Mouse (Mus musculus): Measurements from ENCODE around the gene Sept1. TPM values are rescaled to one million over a fixed set of nuclear protein-coding genes. Genes with fewer than 3 reads are reported as not detected.

The Sept1 gene
- polyA plus RNA-seq, 1 experiment: 3.2 TPM

DNA sequence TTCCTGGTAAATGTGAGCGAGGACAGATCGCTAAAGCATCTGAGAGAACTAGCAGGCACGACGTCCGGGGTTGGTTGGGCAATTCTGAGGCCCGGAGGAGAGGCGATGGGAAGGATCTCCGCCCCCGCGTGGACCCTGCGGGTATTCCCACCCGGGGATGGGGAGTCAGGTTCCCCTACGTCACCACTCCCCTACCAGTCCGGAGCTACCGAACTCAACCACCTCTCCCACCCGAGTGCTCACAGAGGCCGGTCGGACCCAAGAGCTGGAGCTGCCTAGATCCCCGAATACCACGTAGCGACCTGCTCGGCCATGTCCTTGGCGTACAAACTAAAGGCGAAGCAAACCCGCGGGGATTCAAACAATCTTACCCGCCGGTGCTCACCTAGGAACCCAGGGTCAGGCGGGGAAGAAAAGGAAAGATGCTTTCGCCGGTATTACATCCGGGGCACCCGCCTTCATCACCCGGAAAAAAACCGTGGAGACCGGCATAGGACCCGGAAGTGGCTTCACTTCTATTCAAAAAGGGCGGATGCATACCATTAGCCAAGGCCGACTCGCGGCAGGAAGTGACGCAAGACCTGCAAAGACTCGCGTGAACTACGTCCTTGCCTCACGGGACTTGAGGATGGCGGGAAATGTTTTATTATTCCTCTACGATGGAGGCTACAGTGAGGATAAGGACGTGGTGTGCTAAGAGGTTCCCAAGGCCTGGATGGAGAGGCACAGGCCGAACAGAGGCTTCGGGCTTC lies 37.2 kb downstream of the Sept1 start, which contains the start of gene Cd2bp2:
Gene Cd2bp2, minus strand, starts transcription at position 507 of the 752 bp plus-strand sequence.
- Histone ChIP-seq H3K36me3 (ENCODE audit: control insufficient read depth, insufficient read depth, low read length) (peaks cover 4% of the 10 kb centered on the region; the same call in 1 of the 2 replicates), H3K4me3 (ENCODE audit: control insufficient read depth, low read depth, low read length) (peak within 1 kb of the TSS; percentile 96), H3K4me1 (ENCODE audit: control insufficient read depth, insufficient read depth, low read length) (peaks cover 10% of the 10 kb centered on the region), H3K27ac (ENCODE audit: control insufficient read depth, insufficient read depth, low read depth, low read length) (peak within 1 kb of the TSS; percentile 95), H3K27me3 (ENCODE audit: control insufficient read depth, insufficient read depth, low read length) (no peaks in the 10 kb centered on the region)
- peak; percentile 12; the same call in 1 of the 2 replicates for TF ChIP-seq CTCF (IDR thresholded peaks at IDR 0.05; ENCODE audit: control insufficient read depth, insufficient read depth, insufficient replicate concordance, low read depth, low read length)
- peak; percentile 53; the same call in 1 of the 2 replicates for TF ChIP-seq POLR2A (IDR thresholded peaks at IDR 0.05; ENCODE audit: control insufficient read depth, low read depth, low read length)

DNA sequence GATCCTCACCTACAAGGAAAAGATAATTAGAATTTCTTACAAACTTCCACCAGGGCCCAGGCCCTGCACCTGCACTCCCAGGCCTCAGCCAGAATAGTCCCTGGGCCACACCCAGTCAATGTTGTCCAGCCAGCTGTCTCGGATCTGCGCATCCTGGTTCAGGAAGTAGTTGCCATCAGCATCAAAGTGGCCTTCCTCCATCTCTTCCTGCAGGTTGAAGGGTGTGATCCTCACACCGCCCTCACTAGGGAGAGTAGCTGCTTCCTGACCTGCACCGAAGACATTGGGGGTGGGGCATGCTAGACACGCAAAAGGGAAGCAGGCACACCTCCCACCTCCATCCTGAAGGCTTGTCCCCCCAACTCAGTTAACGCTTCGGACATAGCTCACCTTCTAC lies 38.3 kb downstream of the Sept1 start:
- Histone ChIP-seq H3K27ac (ENCODE audit: control insufficient read depth, insufficient read depth, low read depth, low read length) (no peak overlapping the region), H3K4me3 (ENCODE audit: control insufficient read depth, low read depth, low read length) (peak overlapping the region; percentile 0), H3K27me3 (ENCODE audit: control insufficient read depth, insufficient read depth, low read length) (no peaks in the 10 kb centered on the region), H3K4me1 (ENCODE audit: control insufficient read depth, insufficient read depth, low read length) (peaks cover 10% of the 10 kb centered on the region), H3K36me3 (ENCODE audit: control insufficient read depth, insufficient read depth, low read length) (peaks cover 4% of the 10 kb centered on the region; the same call in 1 of the 2 replicates)
- TF ChIP-seq POLR2A (IDR thresholded peaks at IDR 0.05; ENCODE audit: control insufficient read depth, low read depth, low read length) (no peak), CTCF (IDR thresholded peaks at IDR 0.05; ENCODE audit: control insufficient read depth, insufficient read depth, insufficient replicate concordance, low read depth, low read length) (no peak)

DNA sequence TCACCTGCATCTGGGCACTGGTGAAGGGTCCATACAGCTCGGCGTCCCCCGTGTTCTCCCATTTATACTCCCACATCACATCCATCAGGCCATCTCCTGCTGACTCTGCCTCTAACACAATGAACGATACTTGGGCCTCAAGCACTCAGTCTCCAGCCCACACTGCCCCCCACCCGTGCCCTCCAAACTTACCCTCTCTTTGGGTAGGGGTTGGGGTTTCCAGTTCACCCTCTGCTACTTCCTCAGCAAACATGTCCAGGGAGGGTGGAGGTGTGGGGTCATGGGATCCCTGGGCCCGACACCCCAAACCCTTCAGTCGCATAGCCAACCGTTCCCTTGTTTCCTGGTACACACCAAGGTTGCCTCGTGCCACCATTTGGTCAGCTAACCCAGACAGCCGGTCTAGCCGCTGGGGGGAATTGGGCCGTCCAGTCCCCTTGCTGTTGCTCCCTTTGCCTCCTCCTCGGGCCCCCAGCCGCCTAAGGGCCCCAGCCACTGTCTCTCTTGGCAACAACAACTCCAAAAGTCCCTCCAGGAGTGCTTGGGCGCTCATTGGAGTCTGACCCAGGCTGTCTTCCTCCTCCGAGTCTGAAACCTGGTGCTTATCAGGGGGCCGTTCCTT lies 38.8 kb downstream of the Sept1 start:
- Histone ChIP-seq H3K4me3 (ENCODE audit: control insufficient read depth, low read depth, low read length) (no peak overlapping the region), H3K27ac (ENCODE audit: control insufficient read depth, insufficient read depth, low read depth, low read length) (no peak overlapping the region), H3K27me3 (ENCODE audit: control insufficient read depth, insufficient read depth, low read length) (no peaks in the 10 kb centered on the region), H3K4me1 (ENCODE audit: control insufficient read depth, insufficient read depth, low read length) (peaks cover 10% of the 10 kb centered on the region), H3K36me3 (ENCODE audit: control insufficient read depth, insufficient read depth, low read length) (peaks cover 4% of the 10 kb centered on the region; the same call in 1 of the 2 replicates)
- TF ChIP-seq CTCF (IDR thresholded peaks at IDR 0.05; ENCODE audit: control insufficient read depth, insufficient read depth, insufficient replicate concordance, low read depth, low read length) (no peak), POLR2A (IDR thresholded peaks at IDR 0.05; ENCODE audit: control insufficient read depth, low read depth, low read length) (no peak)

DNA sequence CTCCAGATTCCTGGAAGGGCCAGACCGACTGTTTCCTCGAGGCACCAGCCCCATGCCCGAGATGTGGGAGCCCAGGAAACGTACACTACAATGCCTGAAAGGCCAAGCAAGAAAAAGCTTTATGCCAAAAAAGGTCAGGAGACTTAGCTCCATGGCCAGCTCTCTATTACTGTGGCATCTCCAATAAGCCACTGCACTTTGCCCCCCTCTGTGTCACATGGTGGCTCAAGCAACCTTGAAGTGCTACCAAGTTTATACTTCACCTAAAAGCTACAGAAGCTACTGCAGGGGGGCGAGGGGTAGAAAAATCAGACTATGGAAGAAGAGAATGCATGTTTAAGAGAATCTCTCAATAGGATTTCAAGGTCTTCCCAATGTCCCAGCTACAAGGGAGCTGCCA lies 39.9 kb downstream of the Sept1 start:
- Histone ChIP-seq H3K4me1 (ENCODE audit: control insufficient read depth, insufficient read depth, low read length) (peaks cover 10% of the 10 kb centered on the region), H3K27me3 (ENCODE audit: control insufficient read depth, insufficient read depth, low read length) (no peaks in the 10 kb centered on the region), H3K27ac (ENCODE audit: control insufficient read depth, insufficient read depth, low read depth, low read length) (no peak overlapping the region), H3K36me3 (ENCODE audit: control insufficient read depth, insufficient read depth, low read length) (peaks cover 4% of the 10 kb centered on the region; the same call in 1 of the 2 replicates), H3K4me3 (ENCODE audit: control insufficient read depth, low read depth, low read length) (no peak overlapping the region)
- no peak for TF ChIP-seq CTCF (IDR thresholded peaks at IDR 0.05; ENCODE audit: control insufficient read depth, insufficient read depth, insufficient replicate concordance, low read depth, low read length)
- TF ChIP-seq POLR2A (IDR thresholded peaks at IDR 0.05; ENCODE audit: control insufficient read depth, low read depth, low read length): no peak

DNA sequence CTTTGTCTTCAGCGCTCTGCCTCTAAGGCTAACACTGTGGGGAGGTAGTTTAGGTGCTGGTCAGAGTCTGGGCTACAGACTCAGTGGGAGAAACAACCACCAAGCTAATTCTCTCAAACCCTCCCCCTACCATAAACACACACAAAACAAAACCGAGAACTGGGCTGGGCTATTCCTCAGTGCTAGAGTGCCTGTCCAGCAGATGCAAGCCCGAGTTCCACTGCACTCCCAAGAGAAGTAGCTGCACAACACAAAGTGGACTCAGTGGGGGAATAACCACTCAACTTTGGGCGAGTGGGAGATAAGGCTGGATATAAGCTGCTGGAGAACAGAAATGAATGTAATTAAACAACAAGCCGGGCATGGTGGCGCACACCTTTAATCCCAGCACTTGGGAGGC lies 42.3 kb downstream of the Sept1 start:
- TF ChIP-seq CTCF (IDR thresholded peaks at IDR 0.05; ENCODE audit: control insufficient read depth, insufficient read depth, insufficient replicate concordance, low read depth, low read length) (no peak), POLR2A (IDR thresholded peaks at IDR 0.05; ENCODE audit: control insufficient read depth, low read depth, low read length) (no peak)
- Histone ChIP-seq H3K27me3 (ENCODE audit: control insufficient read depth, insufficient read depth, low read length) (no peaks in the 10 kb centered on the region), H3K4me3 (ENCODE audit: control insufficient read depth, low read depth, low read length) (no peak overlapping the region), H3K4me1 (ENCODE audit: control insufficient read depth, insufficient read depth, low read length) (peaks cover 6% of the 10 kb centered on the region), H3K27ac (ENCODE audit: control insufficient read depth, insufficient read depth, low read depth, low read length) (no peak overlapping the region), H3K36me3 (ENCODE audit: control insufficient read depth, insufficient read depth, low read length) (peaks cover 4% of the 10 kb centered on the region; the same call in 1 of the 2 replicates)

DNA sequence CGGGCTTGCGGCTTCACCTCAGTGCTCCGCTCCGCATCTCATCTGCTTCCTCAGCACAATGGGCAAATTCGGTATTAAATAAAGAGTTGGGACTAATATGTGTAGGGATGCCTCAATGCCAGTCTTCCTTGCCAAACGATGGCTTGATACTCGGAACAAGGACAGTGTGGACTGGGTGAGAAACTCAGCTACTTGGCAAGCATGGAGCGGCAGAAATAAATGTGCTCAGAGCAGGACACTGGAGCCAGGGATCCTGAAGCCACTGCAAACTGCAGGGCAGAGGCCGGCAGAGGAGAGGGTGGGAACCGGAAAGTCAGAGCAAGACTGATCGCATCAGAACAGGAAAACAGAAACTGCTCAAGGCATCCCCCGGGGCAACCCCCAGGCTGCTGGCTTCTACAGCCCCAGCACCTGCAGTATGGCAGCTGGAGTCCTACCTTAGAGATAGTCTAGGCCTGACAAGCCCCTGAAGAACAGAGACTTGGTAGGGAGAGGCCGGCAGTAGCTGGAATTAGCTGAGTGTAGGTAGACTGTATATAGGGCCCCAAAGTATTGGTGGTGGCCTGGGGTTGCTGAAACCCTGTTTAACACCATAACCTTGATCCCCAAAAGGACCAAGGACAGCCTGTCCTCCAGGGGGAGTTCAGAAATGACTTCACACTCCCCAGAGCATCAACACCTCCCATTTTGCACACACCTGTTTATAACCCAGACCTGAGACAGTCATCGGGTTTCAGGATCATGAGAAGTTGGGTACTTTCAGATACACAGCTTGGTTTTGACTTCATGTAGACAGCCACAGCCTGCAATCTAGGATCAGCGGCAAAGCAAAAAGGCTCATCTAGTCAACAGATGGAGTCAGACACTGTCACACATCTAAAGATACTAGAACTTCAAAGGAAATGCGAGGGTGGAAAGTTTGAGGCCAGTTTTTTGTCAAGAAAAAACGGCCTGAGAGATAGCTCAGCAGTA lies 44.3 kb downstream of the Sept1 start:
- Histone ChIP-seq H3K27me3 (ENCODE audit: control insufficient read depth, insufficient read depth, low read length) (no peaks in the 10 kb centered on the region), H3K4me3 (ENCODE audit: control insufficient read depth, low read depth, low read length) (no peak overlapping the region), H3K4me1 (ENCODE audit: control insufficient read depth, insufficient read depth, low read length) (no peaks in the 10 kb centered on the region), H3K36me3 (ENCODE audit: control insufficient read depth, insufficient read depth, low read length) (peaks cover 4% of the 10 kb centered on the region; the same call in 1 of the 2 replicates), H3K27ac (ENCODE audit: control insufficient read depth, insufficient read depth, low read depth, low read length) (no peak overlapping the region)
- TF ChIP-seq CTCF (IDR thresholded peaks at IDR 0.05; ENCODE audit: control insufficient read depth, insufficient read depth, insufficient replicate concordance, low read depth, low read length): no peak
- no peak for TF ChIP-seq POLR2A (IDR thresholded peaks at IDR 0.05; ENCODE audit: control insufficient read depth, low read depth, low read length)
